Mouse (Mus musculus) lung, postnatal 0 days (tissue): ENCODE measurements around the gene Slc22a8. TPM values are rescaled to one million over a fixed set of nuclear protein-coding genes. Genes with fewer than 3 reads are reported as not detected.
A peak's percentile ranks its signal among the peaks of the same experiment; 100 is the strongest.

Experiments
- ATAC-seq: fragments of 200-750 bp; cut with Nextera tagmentation; 2 replicates; pipeline ENCODE4 v1.8.0; 2017; ENCODE audit warnings: moderate library complexity
- DNase-seq: peaks from one replicate; pipeline ENCODE4 v3.0.0-alpha.2; 2016; ENCODE audit warnings: low spot score
- H3K27ac ChIP-seq: fragments of 300-500 bp; sonication (generic); 2 replicates; pipeline ENCODE4 v1.5.1; 2014; ENCODE audit warnings: antibody characterized with exemption, mild to moderate bottlenecking, low read length, mixed read lengths
- H3K27me3 ChIP-seq: fragments of 300-500 bp; sonication (generic); replicated peaks from 2 replicates; pipeline ENCODE4 v1.6.1; 2014; ENCODE audit warnings: low read length, mixed read lengths; ENCODE audit not compliant: insufficient read depth
- H3K36me3 ChIP-seq: fragments of 300-500 bp; sonication (generic); 2 replicates; pipeline ENCODE4 v1.6.1; 2014; ENCODE audit warnings: low read length, mixed read lengths; ENCODE audit not compliant: insufficient read depth
- H3K4me1 ChIP-seq: fragments of 300-500 bp; sonication (generic); 2 replicates; pipeline ENCODE4 v1.6.1; 2014; ENCODE audit warnings: antibody characterized with exemption, low read depth, low read length, mixed read lengths; ENCODE audit not compliant: insufficient read depth
- H3K4me2 ChIP-seq: fragments of 300-500 bp; sonication (generic); replicated peaks from 2 replicates; pipeline ENCODE4 v1.6.1; 2014; ENCODE audit warnings: low read depth, mild to moderate bottlenecking, low read length, moderate library complexity, mixed read lengths
- H3K4me3 ChIP-seq: fragments of 300-500 bp; sonication (generic); 2 replicates; pipeline ENCODE4 v1.5.1; 2014; ENCODE audit warnings: low read depth, low read length
- H3K9ac ChIP-seq: fragments of 300-500 bp; sonication (generic); replicated peaks from 2 replicates; pipeline ENCODE4 v1.6.1; 2014; ENCODE audit warnings: low read depth, mild to moderate bottlenecking
- H3K9me3 ChIP-seq: fragments of 300-500 bp; sonication (generic); 2 replicates; pipeline ENCODE4 v1.6.1; 2016; ENCODE audit warnings: low read length, mixed read lengths
- CTCF ChIP-seq: IDR thresholded peaks from 2 replicates; pipeline ENCODE4 v1.5.1; 2016; ENCODE audit warnings: antibody characterized with exemption, mild to moderate bottlenecking
- EP300 ChIP-seq: IDR thresholded peaks from 2 replicates; pipeline ENCODE4 v1.6.1; 2016; ENCODE audit warnings: antibody characterized with exemption, mild to moderate bottlenecking, control low read depth
- WGBS: fragments of 180-500 bp; shearing (Covaris S2); extraction: QIAGEN DNeasy Blood & Tissue Kit; methylation state at CpG from one replicate; pipeline ENCODE4 v1.1.7; 2014; 5-methylcytosine and 5-hydroxymethylcytosine counted together
- polyA plus RNA-seq: library from polyadenylated mRNA; unstranded; fragments of >200 nt; fragmentation: Nextera tagmentation; extraction: Ambion mirVana; gene quantifications from 2 replicates; pipeline ENCODE4 v1.2.1, GENCODE M21; 2015

The Slc22a8 gene
- polyA plus RNA-seq, 1 experiment from 2014 or later: 0.20 TPM

DNA sequence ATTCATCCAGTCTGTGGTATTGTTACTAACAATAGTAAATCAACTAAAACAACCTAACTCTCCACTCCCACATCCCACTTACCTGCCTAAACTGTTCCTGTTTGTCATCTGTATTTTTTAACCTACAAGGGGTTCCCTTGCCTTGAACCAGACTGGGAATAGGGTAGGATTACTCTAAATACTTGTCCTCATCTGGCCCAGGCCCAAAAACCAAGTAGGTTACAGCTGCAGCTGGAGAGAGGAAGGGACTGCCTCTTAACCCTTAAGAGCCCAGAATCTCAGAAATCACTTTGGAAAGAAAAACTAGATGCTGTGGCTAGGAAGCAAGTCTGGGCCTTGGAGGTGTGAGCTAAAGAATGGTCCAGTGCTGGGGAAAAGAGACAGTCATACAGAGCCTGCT is 64.8 kb downstream of the Slc22a8 start:
- ATAC-seq: no peak
- DNase-seq: no peak

GRCm38 (mm10) chr19:8656341-8656740 is 65.3 kb downstream of the Slc22a8 start:
- Histone ChIP-seq H3K9me3 (no peaks in the 10 kb centered on the region), H3K4me3 (no peak overlapping the region), H3K4me1 (no peaks in the 10 kb centered on the region), H3K27ac (no peak overlapping the region), H3K36me3 (no peaks in the 10 kb centered on the region), H3K4me2 (no peak overlapping the region), H3K27me3 (no peaks in the 10 kb centered on the region), H3K9ac (no peak overlapping the region)
- TF ChIP-seq EP300 (peak; percentile 24; the same call in 1 of the 2 replicates), CTCF (no peak)
- DNase-seq (no peak), ATAC-seq (peak; percentile 28; the same call in 1 of the 2 replicates)
- 75% methylated on average over 4 of the region's 4 CpGs for WGBS

More for the DNA sequence above, 64.8 kb downstream of the Slc22a8 start:
- Histone ChIP-seq H3K9ac (no peak overlapping the region), H3K4me3 (no peak overlapping the region), H3K4me2 (no peak overlapping the region), H3K27ac (no peak overlapping the region), H3K9me3 (no peaks in the 10 kb centered on the region), H3K36me3 (no peaks in the 10 kb centered on the region), H3K4me1 (no peaks in the 10 kb centered on the region), H3K27me3 (no peaks in the 10 kb centered on the region)
- no peak for TF ChIP-seq EP300
- TF ChIP-seq CTCF: no peak

Other genes with a start within 250 kb of the Slc22a8 start
- not detected in 2 replicates for gene Slc22a30, start 186.1 kb upstream of the Slc22a8 start, polyA plus RNA-seq
- not detected in 2 replicates for gene Slc22a6, start 26.8 kb downstream of the Slc22a8 start, polyA plus RNA-seq
- 0.14 and 0.21 TPM in 2 replicates for gene Chrm1, start 72.5 kb downstream of the Slc22a8 start, polyA plus RNA-seq
- gene Slc3a2, start 132.1 kb downstream of the Slc22a8 start, polyA plus RNA-seq: 91.8 and 97.9 TPM in 2 replicates
- 45.3 and 48.7 TPM in 2 replicates for gene Wdr74, start 144.6 kb downstream of the Slc22a8 start, polyA plus RNA-seq
- 0.75 and 0.82 TPM in 2 replicates for gene 1700092M07Rik, start 149.5 kb downstream of the Slc22a8 start, polyA plus RNA-seq
- gene Stx5a, start 150.2 kb downstream of the Slc22a8 start, polyA plus RNA-seq: 130 and 143 TPM in 2 replicates
- 88.8 and 89.7 TPM in 2 replicates for gene Nxf1, start 165.8 kb downstream of the Slc22a8 start, polyA plus RNA-seq
- gene Tmem223, start 179.7 kb downstream of the Slc22a8 start, polyA plus RNA-seq: 157 and 159 TPM in 2 replicates
- 114 and 127 TPM in 2 replicates for gene Tmem179b, start 183.2 kb downstream of the Slc22a8 start, polyA plus RNA-seq
- gene Taf6l, start 195.2 kb downstream of the Slc22a8 start, polyA plus RNA-seq: 11.8 and 12.9 TPM in 2 replicates
- 110 and 123 TPM in 2 replicates for gene Polr2g, start 207.3 kb downstream of the Slc22a8 start, polyA plus RNA-seq
- gene Zbtb3, start 211.3 kb downstream of the Slc22a8 start, polyA plus RNA-seq: 2.3 and 2.6 TPM in 2 replicates
- gene Ttc9c, start 228.1 kb downstream of the Slc22a8 start, polyA plus RNA-seq: 21.4 and 22.8 TPM in 2 replicates
- 4.3 and 5.3 TPM in 2 replicates for gene Hnrnpul2, start 228.8 kb downstream of the Slc22a8 start, polyA plus RNA-seq
- gene AC129217.1, start 238.5 kb downstream of the Slc22a8 start, polyA plus RNA-seq: not detected in 2 replicates
- gene Bscl2, start 246.2 kb downstream of the Slc22a8 start, polyA plus RNA-seq: 66.3 and 66.8 TPM in 2 replicates
- gene Gng3, start 247.9 kb downstream of the Slc22a8 start, polyA plus RNA-seq: 0.35 and 0.46 TPM in 2 replicates